Mouse (Mus musculus): Measurements from ENCODE around the gene Arxes1.
A peak's percentile ranks its signal among the peaks of the same experiment; 100 is the strongest.
"Not testable (repeated sequence)": the region's sequence is repeated elsewhere in the genome, so short reads cannot be mapped to it uniquely, and the experiment has no call there.

Arxes1 gene

DNA sequence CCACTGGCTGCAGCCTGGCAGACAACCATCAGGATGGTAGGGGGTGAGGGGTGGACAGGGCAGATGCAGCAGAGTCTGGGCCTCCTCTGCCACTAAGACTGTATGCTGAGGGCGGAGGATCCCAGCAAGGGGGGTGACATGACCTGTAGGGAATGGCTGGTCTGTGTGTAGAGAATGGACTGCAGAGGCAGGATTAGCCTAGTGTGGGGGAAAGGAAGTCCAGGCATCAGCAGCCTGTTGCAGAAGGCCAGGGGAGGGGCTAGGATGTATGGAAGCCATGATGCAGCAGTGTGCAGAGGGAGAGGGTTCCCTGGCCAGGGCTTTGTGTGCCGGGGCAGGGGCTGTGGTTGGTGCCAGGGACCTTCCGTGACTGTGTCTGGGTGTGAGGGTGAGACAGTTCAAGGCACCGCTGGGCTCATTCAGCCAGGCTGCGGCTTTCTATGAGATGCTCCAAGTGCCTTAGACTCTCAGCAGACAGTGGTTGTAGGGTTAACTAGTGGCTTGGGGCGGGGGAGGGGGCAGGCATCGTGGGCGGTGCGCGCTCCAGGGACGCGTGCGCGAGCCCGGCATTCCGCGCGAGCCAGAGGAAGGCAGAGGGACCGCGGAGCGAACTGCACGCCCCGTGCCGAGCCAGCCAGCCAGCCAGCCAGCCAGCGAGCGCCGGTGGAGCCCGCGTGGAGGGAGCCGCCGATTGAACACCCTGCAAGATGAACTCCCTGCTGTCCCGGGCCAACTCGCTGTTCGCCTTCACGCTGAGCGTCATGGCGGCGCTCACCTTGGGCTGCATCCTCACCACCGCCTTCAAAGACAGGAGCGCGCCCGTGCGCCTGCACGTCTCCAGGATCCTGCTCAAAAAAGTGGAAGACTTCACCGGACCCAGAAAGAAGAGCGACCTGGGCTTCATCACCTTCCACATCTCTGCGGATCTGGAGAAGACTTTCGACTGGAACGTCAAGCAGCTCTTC lies at the start of gene Arxes1:
Gene Arxes1, plus strand, starts transcription at position 569 of the 965 bp plus-strand sequence.
- DNase-seq: not testable (repeated sequence)

DNA sequence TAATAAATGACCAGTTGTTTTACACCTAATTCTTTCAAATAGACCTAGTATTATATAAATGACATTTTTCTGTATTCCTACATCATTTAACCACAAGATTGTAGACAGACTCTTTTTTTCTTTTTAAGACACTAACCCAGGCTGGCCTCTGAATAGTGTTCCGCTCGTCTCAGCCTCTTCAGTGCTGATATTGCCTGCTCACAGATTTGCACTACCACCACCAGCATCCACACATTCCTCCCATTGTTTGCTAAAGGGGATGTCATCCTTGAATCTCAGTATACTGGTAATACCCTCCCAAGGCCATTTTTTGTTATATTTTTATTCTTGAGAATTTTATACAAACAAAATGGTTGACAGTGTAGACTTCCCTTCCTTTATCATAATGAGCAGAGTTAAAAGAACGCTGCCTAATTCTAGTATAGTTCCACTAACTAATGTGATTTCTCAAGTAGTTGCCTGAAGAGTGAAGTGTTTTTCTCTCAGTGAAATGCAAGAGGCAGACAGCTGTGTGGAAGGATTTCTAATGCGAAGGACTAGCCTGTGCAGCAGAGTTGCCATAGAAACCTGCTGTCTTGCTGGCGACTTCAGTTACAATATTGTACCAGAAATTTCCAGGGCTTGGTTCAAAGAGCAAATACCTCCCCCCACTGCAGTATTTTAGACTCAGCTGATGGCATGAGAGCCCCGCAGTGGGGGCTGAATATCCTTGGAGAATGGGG lies 48.5 kb upstream of the Arxes1 start:
- DNase-seq: no peak

DNA sequence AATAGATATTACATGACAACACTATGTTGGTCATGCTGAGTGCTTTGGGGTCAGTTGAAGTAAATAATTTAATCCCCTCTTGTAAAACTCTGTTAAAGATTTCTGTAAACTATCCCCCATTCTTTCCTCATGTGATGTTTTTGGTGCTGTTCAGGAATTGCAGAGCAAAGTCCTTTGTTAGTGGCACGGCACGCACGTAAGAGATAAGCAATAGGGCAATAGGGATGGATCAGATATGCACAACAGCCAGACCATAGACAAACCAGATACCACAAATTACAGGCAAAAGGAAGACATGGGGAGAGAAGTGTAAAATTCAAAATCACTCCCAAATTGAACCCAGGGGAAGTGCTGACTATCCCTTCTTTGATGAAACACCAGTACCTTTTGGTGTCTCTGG lies 46.9 kb upstream of the Arxes1 start:
- DNase-seq: no peak

DNA sequence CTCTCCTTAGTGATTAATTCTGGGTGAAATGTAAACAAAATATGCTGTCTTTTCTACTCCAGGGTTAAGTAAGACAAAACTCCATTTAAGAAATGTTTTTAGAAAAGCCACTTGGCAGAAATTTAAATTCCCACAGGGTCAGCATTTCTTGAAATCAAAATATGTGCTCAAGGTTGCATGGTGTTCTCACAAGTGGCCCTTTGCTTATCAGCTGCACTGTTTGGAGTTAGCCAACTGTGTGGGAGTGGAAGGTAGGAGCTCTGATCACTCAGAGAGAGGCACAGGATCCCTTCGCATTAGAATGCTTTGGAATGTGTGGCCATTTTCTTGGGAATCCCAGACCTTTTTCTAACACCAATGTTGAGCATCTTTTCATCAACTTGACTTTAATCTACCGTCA lies 42.5 kb upstream of the Arxes1 start:
- DNase-seq: no peak

DNA sequence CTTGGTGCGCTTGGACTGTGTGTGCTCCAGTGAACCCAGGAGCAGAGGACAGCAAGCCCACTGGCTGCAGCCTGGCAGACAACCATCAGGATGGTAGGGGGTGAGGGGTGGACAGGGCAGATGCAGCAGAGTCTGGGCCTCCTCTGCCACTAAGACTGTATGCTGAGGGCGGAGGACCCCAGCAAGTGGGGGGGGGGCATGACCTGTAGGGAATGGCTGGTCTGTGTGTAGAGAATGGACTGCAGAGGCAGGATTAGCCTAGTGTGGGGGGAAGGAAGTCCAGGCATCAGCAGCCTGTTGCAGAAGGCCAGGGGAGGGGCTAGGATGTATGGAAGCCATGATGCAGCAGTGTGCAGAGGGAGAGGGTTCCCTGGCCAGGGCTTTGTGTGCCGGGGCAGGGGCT lies 40.0 kb upstream of the Arxes1 start:
- DNase-seq: not testable (repeated sequence)

DNA sequence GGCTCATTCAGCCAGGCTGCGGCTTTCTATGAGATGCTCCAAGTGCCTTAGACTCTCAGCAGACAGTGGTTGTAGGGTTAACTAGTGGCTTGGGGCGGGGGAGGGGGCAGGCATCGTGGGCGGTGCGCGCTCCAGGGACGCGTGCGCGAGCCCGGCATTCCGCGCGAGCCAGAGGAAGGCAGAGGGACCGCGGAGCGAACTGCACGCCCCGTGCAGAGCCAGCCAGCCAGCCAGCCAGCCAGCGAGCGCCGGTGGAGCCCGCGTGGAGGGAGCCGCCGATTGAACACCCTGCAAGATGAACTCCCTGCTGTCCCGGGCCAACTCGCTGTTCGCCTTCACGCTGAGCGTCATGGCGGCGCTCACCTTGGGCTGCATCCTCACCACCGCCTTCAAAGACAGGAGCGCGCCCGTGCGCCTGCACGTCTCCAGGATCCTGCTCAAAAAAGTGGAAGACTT lies 39.5 kb upstream of the Arxes1 start, which contains the start of gene Arxes2:
Gene Arxes2, plus strand, starts transcription at position 161 of the 456 bp plus-strand sequence.
- not testable (repeated sequence) for DNase-seq

DNA sequence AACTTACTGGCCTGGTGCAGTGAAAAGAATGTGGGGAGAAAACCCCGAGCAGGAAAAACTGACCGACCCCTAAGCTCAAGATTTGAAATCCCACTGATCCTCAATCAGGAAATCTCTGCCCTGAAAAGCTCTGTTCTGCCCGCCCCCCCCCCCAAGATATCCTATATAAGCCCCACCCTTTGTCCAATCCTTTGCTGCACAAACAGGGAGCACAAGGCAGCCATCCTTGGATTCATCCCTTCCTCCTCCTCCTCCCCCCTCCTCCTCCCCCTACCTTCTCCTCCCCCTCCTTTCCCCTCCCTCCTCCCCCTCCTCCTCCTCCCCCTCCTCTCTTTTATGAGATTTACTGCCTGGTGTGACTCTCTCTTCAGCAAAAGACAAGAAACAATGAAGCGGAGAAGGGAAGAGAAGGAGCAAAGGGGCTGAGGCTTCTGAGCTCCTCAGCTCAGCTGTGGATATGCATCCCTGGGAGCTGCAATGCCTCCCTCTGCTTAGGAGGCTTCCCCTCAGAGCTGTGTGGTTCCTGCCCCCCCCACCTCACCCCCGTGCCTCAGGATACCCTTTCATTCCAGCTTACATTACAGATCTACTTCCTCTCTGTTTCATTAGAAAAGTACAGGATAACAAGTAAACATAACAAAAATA lies 25.8 kb upstream of the Arxes1 start:
- DNase-seq: no peak

DNA sequence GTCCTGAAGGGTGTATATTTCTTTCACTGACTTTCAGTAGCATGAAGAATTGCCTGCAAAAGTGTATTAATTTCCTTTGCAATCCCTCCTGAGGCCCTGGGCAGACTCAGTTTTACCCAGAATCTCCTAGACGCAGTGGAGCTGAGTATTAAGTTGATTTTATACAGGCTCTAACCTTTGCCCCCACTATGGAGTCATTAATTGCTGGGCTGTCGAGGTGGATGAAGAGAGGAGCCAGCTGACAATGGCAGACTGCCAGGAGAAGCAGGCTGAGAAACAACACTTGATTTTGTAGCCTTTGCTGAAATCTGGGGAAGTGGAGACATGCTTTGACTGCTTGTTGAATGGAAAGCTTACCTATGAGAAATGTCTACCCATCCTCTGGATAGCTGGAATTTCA lies 18.8 kb upstream of the Arxes1 start:
- peak; percentile 38 for DNase-seq

DNA sequence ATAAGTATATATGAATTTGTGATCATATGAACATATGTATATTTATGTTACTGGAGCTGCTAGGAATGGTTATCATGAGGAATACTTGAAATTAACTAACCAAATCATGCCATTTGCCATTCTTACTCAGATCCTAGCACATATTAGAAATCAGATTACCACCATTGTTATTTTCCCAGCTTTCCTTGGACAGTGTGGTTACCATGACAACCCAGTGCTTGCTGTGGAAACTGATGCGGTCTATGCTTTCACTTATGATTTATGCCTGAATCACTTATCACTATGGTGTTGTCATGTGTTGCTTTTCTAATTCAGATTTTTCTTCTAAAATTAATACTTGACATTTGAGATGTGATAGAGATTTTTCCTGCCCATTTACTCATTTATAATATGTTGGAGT lies 2.8 kb upstream of the Arxes1 start:
- no peak for DNase-seq

DNA sequence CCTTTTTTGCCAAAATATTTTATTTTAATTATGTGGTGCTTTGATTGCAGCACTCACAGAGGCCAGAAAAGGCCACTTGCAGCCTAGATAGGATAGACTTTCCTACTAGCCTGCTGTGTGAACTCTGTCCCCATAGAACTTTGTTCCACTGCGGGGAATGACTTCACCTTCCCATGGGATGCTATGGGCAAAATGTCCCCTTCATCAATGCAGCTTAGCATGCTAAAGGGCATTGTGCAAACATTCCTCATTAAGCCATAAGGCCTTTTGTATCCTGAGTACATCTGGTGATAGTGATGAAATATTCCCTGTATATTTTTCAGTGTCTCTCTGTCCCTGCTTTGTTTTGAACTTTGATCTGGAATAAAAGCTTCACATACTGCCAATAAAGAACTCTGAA lies 10.6 kb downstream of the Arxes1 start:
- DNase-seq: no peak

DNA sequence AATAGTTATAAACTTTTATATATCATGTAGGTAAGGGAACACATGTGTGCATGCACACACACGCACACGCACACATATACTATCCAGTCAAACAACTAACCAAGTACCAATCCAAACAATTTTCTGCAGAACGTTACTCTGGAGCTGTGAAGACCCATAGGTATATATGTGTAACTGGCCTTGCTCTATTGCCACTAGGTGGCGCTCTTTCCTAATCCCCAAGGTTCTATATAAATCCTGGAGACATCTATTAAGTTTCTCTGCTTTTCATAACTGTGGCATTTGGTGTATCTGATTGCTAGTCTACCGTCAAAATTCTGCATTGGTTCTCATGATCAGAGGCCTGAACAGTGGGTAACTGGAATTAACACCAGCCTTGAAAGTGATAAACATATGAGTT lies 14.4 kb downstream of the Arxes1 start:
- DNase-seq: peak; percentile 50

DNA sequence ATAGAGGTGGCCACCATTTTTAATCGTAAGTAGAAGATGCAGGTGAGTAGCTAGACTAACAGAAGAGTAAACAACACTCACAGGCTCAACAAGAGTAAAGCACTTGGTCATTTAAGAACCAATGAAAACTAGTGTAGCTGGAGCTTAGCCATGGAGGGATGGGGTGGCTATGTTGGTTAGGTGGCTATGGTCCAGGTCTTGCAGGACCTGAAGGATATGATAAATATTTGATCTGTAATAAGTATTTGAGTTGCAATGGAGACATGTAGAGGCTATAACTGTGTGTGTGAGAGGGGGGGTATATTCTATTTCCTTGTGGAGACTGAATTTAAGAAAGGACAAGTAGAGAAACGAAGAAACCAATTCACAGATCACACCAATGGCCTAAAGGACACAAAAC lies 18.1 kb downstream of the Arxes1 start:
- DNase-seq: no peak

DNA sequence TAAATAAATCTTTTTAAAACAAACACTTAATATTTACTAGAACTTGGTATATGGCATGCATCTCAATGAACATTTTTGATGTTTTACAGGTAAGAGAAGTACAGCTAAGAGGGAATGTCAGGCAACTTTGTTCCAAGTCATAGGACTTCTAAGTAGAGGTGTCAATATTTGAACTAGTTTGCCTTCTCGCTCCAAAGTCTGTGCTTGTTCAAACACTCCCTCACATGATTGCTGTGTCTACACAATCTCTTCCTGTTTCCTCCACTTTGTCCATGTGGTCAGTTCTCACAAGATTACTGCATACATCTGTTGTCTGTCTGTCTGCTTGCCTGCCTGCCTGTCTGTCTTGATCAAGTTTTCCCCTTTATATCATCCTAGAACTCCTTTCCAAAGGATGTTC lies 27.5 kb downstream of the Arxes1 start:
- no peak for DNase-seq

DNA sequence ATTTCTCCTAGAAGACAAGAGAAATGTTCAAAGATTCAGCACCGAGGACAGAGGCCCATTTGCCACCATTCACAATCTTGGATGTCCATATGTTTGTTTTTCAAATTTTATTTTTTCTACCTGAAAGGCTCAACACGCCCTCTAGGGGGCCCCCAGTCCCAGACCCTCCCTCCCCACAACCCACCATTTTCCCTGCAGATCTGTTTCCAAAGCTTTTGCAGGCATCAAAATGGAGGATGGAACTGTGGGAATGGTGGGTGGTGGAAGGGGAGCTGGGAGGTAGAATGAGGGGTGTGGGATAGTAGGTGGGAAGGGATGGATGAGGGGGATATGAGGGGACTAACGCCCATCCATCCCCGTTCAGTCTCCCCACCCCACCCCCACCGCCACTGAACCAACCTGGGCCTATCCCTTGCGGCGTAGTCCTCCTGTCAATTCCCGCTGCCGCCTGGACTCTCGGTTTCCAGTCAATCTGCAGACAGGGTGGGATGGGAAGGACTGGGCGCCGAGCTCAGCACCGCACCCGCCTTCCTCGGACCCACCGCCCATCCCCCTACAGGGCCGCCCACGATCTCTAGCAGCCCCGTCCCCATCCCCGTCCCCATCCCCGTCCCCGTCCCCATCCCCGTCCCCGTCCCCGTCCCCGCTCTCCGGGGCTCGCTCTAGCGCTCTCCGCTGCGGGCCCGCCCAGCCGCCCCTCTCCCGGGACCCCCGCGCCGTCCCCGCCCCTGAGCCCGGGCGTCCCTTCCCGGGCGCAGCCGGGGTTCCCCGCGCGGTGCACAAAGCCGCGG lies 34.2 kb downstream of the Arxes1 start:
- DNase-seq: not testable (repeated sequence)

DNA sequence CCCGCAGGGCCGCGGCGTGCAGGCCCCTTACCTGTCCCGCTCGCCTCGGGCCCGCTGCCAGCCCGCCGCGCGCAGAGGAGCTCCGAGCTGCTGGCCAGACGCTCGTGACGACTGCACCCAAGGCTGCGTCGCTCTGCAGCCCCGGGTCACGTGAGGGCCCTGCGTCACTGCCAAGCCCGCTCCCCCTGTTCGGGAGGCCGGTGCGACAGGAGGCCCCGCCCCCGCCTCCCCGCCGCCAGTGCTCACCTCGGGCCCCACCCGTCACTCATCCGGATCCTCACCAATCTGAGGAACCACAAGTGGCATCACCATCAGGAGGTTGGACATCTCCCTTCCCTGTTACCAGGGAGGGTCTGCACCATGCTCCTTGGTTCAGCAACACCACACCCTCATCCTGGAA lies 34.9 kb downstream of the Arxes1 start, which contains the start of gene Bex2:
Gene Bex2, minus strand, starts transcription at position 217 of the 400 bp plus-strand sequence.
- peak; percentile 0 for DNase-seq

Measured in kidney, adult 9 months (tissue).